Mouse (Mus musculus) embryonic facial prominence, embryonic 15.5 days (tissue): ENCODE measurements around the gene Rpl19. TPM values are rescaled to one million over a fixed set of nuclear protein-coding genes. Genes with fewer than 3 reads are reported as not detected.
A peak's percentile ranks its signal among the peaks of the same experiment; 100 is the strongest.

Experiments
- ATAC-seq: fragments of 200-750 bp; cut with Nextera tagmentation; 2 replicates; pipeline ENCODE4 v1.8.0; 2017; ENCODE audit warnings: low read depth, moderate TSS enrichment; ENCODE audit not compliant: insufficient number of reproducible peaks, low FRiP score, low TSS enrichment
- H3K27ac ChIP-seq: fragments of 300-500 bp; sonication (generic); replicated peaks from 2 replicates; pipeline ENCODE4 v1.5.1; 2015; ENCODE audit warnings: mild to moderate bottlenecking, inconsistent platforms
- H3K27me3 ChIP-seq: fragments of 300-500 bp; sonication (generic); 2 replicates; pipeline ENCODE4 v1.6.1; 2015; ENCODE audit warnings: inconsistent platforms
- H3K36me3 ChIP-seq: fragments of 300-500 bp; sonication (generic); 2 replicates; pipeline ENCODE4 v1.6.1; 2015; ENCODE audit warnings: mild to moderate bottlenecking, inconsistent platforms
- H3K4me1 ChIP-seq: fragments of 300-500 bp; sonication (generic); 2 replicates; pipeline ENCODE4 v1.6.1; 2015; ENCODE audit warnings: inconsistent platforms
- H3K4me2 ChIP-seq: fragments of 300-500 bp; sonication (generic); replicated peaks from 2 replicates; pipeline ENCODE4 v1.6.1; 2015; ENCODE audit warnings: mild to moderate bottlenecking, inconsistent platforms
- H3K4me3 ChIP-seq: fragments of 300-500 bp; sonication (generic); replicated peaks from 2 replicates; pipeline ENCODE4 v1.5.1; 2015; ENCODE audit warnings: mild to moderate bottlenecking, inconsistent platforms
- H3K9ac ChIP-seq: fragments of 300-500 bp; sonication (generic); 2 replicates; pipeline ENCODE4 v1.6.1; 2015; ENCODE audit warnings: inconsistent platforms
- H3K9me3 ChIP-seq: fragments of 300-500 bp; sonication (generic); replicated peaks from 2 replicates; pipeline ENCODE4 v1.6.1; 2016; ENCODE audit warnings: inconsistent platforms
- WGBS: fragments of 180-500 bp; shearing (Covaris S2); methylation state at CpG from one replicate; pipeline ENCODE4 v1.1.7; 2015; 5-methylcytosine and 5-hydroxymethylcytosine counted together
- polyA plus RNA-seq: library from polyadenylated mRNA; unstranded; fragments of >200 nt; fragmentation: Nextera tagmentation; extraction: Ambion mirVana; gene quantifications from 2 replicates; pipeline ENCODE4 v1.2.1, GENCODE M21; 2015

Gene Rpl19
- polyA plus RNA-seq, 1 experiment from 2014 or later: 1,069 TPM

- no peak overlapping the region for H3K9ac ChIP-seq
- H3K36me3 ChIP-seq: peaks cover 17% of the 10 kb centered on the region
- H3K4me1 ChIP-seq: peaks cover 51% of the 10 kb centered on the region
- H3K4me2 ChIP-seq: no peak overlapping the region
- H3K27me3 ChIP-seq: no peaks in the 10 kb centered on the region
- 80% methylated on average over 3 of the region's 3 CpGs for WGBS
- ATAC-seq: no peak
- H3K4me3 ChIP-seq: no peak overlapping the region
- H3K9me3 ChIP-seq: no peaks in the 10 kb centered on the region
- no peak overlapping the region for H3K27ac ChIP-seq
Measured at GRCm38 (mm10) chr11:98024516-98024915, 2.0 kb upstream of the Rpl19 start.

DNA sequence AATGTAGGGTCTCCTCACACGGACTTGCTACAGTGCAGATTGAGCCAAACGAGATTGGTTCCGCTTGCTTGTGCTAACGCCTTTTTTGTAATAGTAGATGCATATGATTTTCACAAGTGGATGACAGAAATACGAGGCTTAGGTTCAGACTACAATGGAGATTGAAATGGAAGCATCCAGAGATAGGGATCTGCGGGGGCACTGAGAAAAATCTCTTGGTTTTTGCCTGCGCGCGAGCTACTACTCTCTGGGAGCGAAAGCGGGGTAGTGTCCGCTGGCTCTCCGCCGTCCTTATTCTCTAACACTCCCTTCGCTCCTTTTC, 301 bp upstream of the Rpl19 start:
- peak overlapping the region; percentile 98 for H3K4me3 ChIP-seq
- peaks cover 34% of the 10 kb centered on the region for H3K4me1 ChIP-seq
- H3K9ac ChIP-seq: peak overlapping the region; percentile 100
- no peak for ATAC-seq
- H3K4me2 ChIP-seq: peak overlapping the region; percentile 68
- H3K36me3 ChIP-seq: peaks cover 32% of the 10 kb centered on the region
- H3K27ac ChIP-seq: peak overlapping the region; percentile 94
- no peaks in the 10 kb centered on the region for H3K27me3 ChIP-seq
- H3K9me3 ChIP-seq: no peaks in the 10 kb centered on the region
- WGBS: 5% methylated on average over 15 of the region's 15 CpGs

DNA sequence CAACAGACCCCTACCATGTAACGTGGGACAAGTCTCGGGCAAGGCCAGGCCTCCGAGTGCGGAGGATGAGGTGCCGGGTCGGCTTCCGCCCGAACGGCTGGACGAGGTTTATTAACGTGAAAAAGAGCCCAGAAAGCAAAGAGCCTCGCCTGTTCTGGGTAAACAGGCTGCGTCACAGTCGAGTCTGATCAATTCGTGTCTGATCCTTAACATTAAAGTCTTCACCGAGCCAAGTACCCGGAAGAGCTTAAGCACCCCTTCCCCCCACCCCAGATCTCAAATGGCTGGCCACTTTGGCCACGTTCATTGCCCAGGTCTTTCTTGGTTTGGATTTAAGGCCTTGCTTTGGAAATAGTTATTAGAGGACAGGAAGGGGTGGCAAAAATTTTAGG, 783 bp downstream of the Rpl19 start:
- ATAC-seq: no peak
- Histone ChIP-seq H3K4me1 (peaks cover 26% of the 10 kb centered on the region), H3K27me3 (no peaks in the 10 kb centered on the region), H3K36me3 (peaks cover 35% of the 10 kb centered on the region), H3K9ac (peak overlapping the region; percentile 100), H3K9me3 (no peaks in the 10 kb centered on the region), H3K4me3 (peak overlapping the region; percentile 98), H3K27ac (peak overlapping the region; percentile 94), H3K4me2 (peak overlapping the region; percentile 68)
- WGBS: 0% methylated on average over 18 of the region's 18 CpGs

- peaks cover 35% of the 10 kb centered on the region for H3K36me3 ChIP-seq
- H3K27me3 ChIP-seq: no peaks in the 10 kb centered on the region
- peak overlapping the region; percentile 100 for H3K9ac ChIP-seq
- no peaks in the 10 kb centered on the region for H3K9me3 ChIP-seq
- H3K4me2 ChIP-seq: peak overlapping the region; percentile 68
- no peak overlapping the region for H3K27ac ChIP-seq
- peaks cover 25% of the 10 kb centered on the region for H3K4me1 ChIP-seq
- no peak for ATAC-seq
- H3K4me3 ChIP-seq: peak overlapping the region; percentile 98
- 17% methylated on average over 7 of the region's 7 CpGs for WGBS
Measured at GRCm38 (mm10) chr11:98027785-98028184, 1.3 kb downstream of the Rpl19 start.

GRCm38 (mm10) chr11:98030701-98031442, 4.4 kb downstream of the Rpl19 start:
- H3K4me2 ChIP-seq: no peak overlapping the region
- H3K36me3 ChIP-seq: peaks cover 35% of the 10 kb centered on the region
- no peak overlapping the region for H3K9ac ChIP-seq
- ATAC-seq: no peak
- 48% methylated on average over 5 of the region's 5 CpGs for WGBS
- H3K9me3 ChIP-seq: no peaks in the 10 kb centered on the region
- no peak overlapping the region for H3K4me3 ChIP-seq
- peaks cover 24% of the 10 kb centered on the region for H3K4me1 ChIP-seq
- no peak overlapping the region for H3K27ac ChIP-seq
- H3K27me3 ChIP-seq: no peaks in the 10 kb centered on the region

DNA sequence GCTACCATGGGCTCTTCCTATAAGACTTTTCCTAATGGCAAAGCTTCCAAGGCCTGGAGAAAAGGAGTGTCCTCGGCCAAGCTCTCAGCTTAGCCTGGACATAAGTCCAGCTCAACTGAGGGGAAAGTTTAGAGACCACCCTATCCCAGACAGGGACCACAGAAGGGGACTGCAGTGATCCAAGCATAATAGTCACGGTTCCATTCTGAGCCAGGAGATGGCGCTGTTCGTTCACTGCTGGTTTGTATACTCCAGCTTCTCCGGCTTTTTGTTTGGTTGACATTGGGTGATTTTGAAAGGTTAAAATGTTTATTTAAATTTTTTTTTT, 4.9 kb downstream of the Rpl19 start:
- Histone ChIP-seq H3K4me1 (peaks cover 26% of the 10 kb centered on the region), H3K36me3 (peaks cover 35% of the 10 kb centered on the region), H3K27ac (no peak overlapping the region), H3K9me3 (no peaks in the 10 kb centered on the region), H3K4me3 (no peak overlapping the region), H3K27me3 (peaks cover 3% of the 10 kb centered on the region), H3K9ac (no peak overlapping the region), H3K4me2 (no peak overlapping the region)
- WGBS: 7% methylated on average over 5 of the region's 5 CpGs
- ATAC-seq: no peak

GRCm38 (mm10) chr11:98034061-98034460, 7.6 kb downstream of the Rpl19 start:
- no peak for ATAC-seq
- Histone ChIP-seq H3K27ac (no peak overlapping the region), H3K4me1 (peaks cover 20% of the 10 kb centered on the region), H3K36me3 (peaks cover 22% of the 10 kb centered on the region), H3K27me3 (peaks cover 10% of the 10 kb centered on the region), H3K4me3 (no peak overlapping the region), H3K4me2 (no peak overlapping the region), H3K9ac (no peak overlapping the region), H3K9me3 (no peaks in the 10 kb centered on the region)
- 77% methylated on average over 5 of the region's 5 CpGs for WGBS

DNA sequence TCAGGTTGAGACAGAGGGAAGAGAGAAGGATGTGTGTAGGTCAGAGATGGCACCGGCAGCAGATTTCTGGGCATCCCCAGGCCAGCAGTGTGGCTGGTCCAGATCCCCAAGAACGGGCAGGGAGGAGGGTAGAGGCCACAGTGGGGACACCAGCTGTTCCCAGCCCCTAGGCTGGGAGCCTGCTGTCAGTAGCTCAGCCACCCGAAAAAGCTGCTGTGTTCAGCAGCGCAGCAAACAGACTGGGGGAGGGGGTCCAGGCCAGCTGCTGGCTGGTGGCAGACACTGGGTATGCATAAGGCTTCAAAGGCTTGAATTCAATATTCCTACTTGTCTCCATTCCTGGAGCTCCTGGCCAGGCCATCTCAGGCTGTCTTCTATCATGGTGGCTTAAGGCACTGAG, 8.3 kb downstream of the Rpl19 start:
- ATAC-seq: no peak
- H3K4me2 ChIP-seq: no peak overlapping the region

GRCm38 (mm10) chr11:98035977-98036377, 9.5 kb downstream of the Rpl19 start:
- Histone ChIP-seq H3K36me3 (peaks cover 5% of the 10 kb centered on the region), H3K27ac (no peak overlapping the region), H3K4me2 (peak overlapping the region; percentile 61), H3K4me3 (peak overlapping the region; percentile 30), H3K4me1 (peaks cover 20% of the 10 kb centered on the region), H3K9me3 (no peaks in the 10 kb centered on the region), H3K27me3 (peaks cover 10% of the 10 kb centered on the region), H3K9ac (no peak overlapping the region)
- peak; percentile 49; the same call in 1 of the 2 replicates for ATAC-seq
- 1% methylated on average over 27 of the region's 27 CpGs for WGBS

More for the DNA sequence above, 8.3 kb downstream of the Rpl19 start:
- Histone ChIP-seq H3K4me1 (peaks cover 20% of the 10 kb centered on the region), H3K27ac (no peak overlapping the region), H3K27me3 (peaks cover 10% of the 10 kb centered on the region), H3K9ac (no peak overlapping the region), H3K4me3 (no peak overlapping the region), H3K9me3 (no peaks in the 10 kb centered on the region), H3K36me3 (peaks cover 15% of the 10 kb centered on the region)
- WGBS: 25% methylated on average over 4 of the region's 4 CpGs

- WGBS: 60% methylated on average over 14 of the region's 14 CpGs
- Histone ChIP-seq H3K4me3 (no peak overlapping the region), H3K9ac (no peak overlapping the region)
Measured at GRCm38 (mm10) chr11:98037871-98038270, 11.4 kb downstream of the Rpl19 start.

GRCm38 (mm10) chr11:98040975-98041374, 14.5 kb downstream of the Rpl19 start:
- no peak overlapping the region for H3K9ac ChIP-seq
- ATAC-seq: no peak

More at GRCm38 (mm10) chr11:98037871-98038270, 11.4 kb downstream of the Rpl19 start:
- H3K36me3 ChIP-seq: no peaks in the 10 kb centered on the region
- H3K9me3 ChIP-seq: no peaks in the 10 kb centered on the region
- no peak overlapping the region for H3K27ac ChIP-seq
- H3K4me1 ChIP-seq: peaks cover 20% of the 10 kb centered on the region
- peak overlapping the region; percentile 10; the same call in 1 of the 2 replicates for H3K4me2 ChIP-seq
- no peak for ATAC-seq
- H3K27me3 ChIP-seq: peaks cover 10% of the 10 kb centered on the region

DNA sequence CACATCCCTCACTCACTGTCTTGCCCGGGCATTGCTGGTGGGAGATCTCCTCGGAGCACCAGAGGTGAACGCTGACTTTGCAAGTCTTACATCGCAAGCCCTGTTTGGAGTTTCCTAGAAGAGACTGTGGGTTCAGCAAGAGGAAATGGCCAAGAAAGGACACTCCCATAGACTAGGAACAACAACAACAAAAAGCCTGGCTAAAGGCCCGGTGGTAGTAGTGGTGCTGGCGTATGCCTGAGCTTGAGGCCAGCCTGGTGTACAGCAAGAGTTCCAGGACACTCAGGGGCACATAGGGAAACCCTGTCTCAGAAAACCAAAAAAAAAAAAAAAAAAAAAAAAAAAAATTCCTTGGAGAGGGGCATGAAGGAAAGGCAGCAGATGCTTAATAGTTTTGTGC, 16.2 kb downstream of the Rpl19 start:
- Histone ChIP-seq H3K9me3 (no peaks in the 10 kb centered on the region), H3K4me3 (no peak overlapping the region), H3K4me2 (no peak overlapping the region), H3K9ac (no peak overlapping the region), H3K27ac (no peak overlapping the region), H3K36me3 (no peaks in the 10 kb centered on the region), H3K27me3 (peaks cover 4% of the 10 kb centered on the region; the same call in 1 of the 2 replicates), H3K4me1 (no peaks in the 10 kb centered on the region)
- WGBS: 73% methylated on average over 6 of the region's 6 CpGs
- no peak for ATAC-seq

More at GRCm38 (mm10) chr11:98040975-98041374, 14.5 kb downstream of the Rpl19 start:
- Histone ChIP-seq H3K4me2 (no peak overlapping the region), H3K27ac (no peak overlapping the region), H3K36me3 (no peaks in the 10 kb centered on the region), H3K27me3 (peaks cover 10% of the 10 kb centered on the region), H3K9me3 (no peaks in the 10 kb centered on the region), H3K4me1 (peaks cover 7% of the 10 kb centered on the region), H3K4me3 (no peak overlapping the region)
- 60% methylated on average over 8 of the region's 8 CpGs for WGBS
